Mouse (Mus musculus) layer of hippocampus, adult 8-10 months (tissue): ENCODE results near the gene Ocln. TPM values are rescaled to one million over a fixed set of nuclear protein-coding genes. Genes with fewer than 3 reads are reported as not detected.
"Not testable (repeated sequence)": the region's sequence is repeated elsewhere in the genome, so short reads cannot be mapped to it uniquely, and the experiment has no call there.

Experiments used
- DNase-seq, 2 experiments: peaks; one replicate each; pipeline ENCODE4 v3.0.0; 2022; ENCODE audit warnings: low spot score in 2 of 2
- total RNA-seq, 4 experiments: library from RNA; stranded (reverse); gene quantifications; 2 replicates each; pipeline ENCODE4 v1.2.4; 2022

Ocln gene
- total RNA-seq, 4 experiments from 2014 or later: 10.0 to 14.1 (median 11.3) TPM

DNA sequence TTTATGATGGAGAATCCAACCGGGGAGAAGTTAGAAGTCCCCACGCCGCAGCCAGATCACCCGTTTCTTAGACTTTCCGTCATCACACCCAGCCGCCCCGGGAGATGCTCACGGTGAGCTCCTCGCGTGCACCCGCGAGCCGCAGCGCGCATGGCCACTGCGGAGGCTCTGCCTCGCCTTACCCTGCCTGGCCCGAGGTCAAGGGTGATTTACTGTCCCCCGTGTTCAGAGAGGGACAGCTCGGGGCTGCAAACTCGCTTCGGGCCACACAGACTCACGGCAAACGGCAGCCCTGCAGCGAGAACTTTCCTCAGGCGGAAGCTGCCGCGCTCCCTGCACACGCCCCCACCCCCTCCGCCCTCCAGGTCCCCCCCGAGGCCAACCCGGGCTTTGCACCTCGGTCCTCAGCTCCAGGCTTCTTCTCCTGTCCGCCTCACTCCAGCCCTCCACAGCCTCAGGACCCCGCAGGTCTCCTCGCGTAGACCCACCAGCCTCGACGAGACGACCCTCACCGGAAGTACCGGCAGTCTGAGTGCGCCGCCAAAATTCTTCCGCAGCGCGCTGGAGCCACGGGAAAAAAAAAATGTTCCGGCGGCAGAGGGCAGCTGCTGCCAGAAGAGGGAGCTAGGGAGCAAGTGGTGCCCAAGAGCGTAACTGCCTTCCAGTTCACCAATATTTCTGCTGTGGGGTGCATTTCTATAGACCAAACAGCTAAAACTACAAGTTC is 60.3 kb downstream of the Ocln start, which contains the start of gene Gtf2h2:
TSS of gene Gtf2h2 (minus strand) at position 519 of the 727 bp plus-strand sequence.
- DNase-seq: peak; percentile 47 to 85

DNA sequence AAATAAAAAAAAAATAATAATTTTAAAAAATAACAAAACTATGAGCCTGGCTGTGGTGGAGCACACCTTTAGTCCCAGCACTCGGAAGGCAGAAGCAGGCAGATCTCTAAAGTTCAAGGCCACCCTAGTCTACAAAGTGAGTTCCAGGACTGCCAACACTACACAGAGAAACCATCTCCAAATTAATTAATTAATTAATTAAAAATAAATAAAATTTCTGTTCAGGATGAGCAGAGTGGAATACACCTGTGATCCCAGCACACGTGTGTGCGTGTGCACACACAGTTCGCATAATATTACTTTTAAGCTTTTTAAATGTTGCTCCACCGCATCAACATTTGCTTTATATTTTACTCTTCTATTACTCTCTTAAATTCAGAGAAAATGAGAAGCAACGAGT is 60.9 kb downstream of the Ocln start:
- DNase-seq: no peak

DNA sequence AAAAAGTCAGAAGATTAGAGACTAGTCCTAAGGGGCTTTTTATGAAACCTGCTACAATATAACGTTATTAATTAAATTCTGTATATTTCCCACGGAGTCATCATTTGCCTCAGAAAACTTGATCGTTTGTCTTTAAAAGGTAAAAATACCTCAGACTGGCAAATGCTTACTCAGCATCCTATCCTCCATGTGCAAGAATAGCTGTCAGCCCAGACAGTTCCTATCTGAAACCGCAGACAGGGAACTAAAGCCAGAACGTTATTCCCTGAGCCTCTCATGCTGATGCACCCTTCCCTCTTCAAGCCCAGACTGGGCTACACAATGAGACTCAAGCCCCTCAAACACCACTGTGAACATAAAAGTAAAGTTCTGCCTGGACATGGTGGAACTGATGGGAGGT is 62.1 kb downstream of the Ocln start:
- no peak for DNase-seq

DNA sequence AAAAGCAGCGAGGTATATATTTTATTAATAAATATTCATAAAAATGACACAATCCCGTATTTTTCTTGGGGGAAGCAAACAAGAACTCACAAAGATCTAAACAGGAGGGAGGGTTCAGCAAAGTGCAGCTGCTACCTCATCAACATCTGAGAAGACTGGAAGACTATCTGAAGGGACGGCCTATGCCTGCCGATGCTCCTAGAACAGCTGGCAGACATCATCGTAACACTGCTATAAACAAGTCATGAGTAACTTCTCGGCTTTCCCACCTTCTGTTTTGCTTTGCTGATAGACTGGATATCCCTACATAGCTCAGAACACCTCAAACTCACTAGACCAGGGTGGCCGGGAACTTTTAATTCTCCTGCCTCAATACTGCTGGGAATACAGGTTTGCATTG is 68.9 kb downstream of the Ocln start:
- DNase-seq: no peak

DNA sequence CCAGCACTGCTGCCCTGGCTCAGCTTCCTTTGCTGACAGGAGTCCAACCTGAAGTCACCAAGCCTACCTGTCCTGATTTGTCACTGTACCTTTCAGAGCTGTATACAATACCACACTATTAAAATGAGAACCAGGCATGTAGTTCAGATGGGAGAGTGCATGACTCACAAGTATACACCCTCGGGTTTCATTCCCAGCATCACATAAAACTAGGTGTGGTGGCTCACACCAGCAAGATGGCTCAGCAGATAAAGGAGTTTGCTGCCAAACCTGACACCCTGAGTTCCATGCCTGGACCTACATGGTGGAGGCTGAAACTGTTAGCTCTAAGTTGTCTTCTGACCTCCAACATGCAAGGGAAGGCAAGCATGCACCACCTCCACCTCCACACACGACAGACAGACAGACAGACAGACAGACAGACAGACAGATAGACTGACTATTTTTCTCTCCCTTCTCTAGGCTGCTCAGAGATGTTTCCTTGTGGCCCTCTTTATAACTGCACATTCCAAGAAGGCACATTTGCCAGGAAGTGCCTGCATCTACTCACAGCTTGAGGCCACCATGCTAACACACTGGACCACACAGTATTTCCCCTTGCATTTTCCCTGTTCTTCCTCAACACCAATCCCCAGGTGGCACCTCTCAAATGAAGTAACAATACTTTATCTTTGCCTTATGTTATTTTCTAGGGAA is 88.8 kb downstream of the Ocln start:
- no peak for DNase-seq

DNA sequence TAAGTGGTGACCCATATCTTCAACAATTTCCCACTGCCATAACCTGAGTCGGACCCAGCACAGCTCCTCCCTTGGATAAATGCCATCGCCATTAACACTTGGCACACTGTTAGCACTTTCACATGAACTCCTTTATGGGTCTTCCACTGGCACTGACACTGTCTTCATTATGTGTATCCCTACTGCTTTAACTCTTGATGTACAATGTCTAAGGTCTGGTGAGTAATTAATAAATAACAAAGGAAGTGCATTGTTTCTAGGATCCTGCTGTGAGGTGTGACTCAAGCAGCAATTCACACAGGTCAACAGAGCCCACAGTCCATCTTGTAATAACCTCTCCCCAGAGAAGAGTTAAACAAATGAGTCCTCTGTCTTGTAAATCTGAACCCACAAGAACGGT is 91.2 kb downstream of the Ocln start:
- no peak for DNase-seq

DNA sequence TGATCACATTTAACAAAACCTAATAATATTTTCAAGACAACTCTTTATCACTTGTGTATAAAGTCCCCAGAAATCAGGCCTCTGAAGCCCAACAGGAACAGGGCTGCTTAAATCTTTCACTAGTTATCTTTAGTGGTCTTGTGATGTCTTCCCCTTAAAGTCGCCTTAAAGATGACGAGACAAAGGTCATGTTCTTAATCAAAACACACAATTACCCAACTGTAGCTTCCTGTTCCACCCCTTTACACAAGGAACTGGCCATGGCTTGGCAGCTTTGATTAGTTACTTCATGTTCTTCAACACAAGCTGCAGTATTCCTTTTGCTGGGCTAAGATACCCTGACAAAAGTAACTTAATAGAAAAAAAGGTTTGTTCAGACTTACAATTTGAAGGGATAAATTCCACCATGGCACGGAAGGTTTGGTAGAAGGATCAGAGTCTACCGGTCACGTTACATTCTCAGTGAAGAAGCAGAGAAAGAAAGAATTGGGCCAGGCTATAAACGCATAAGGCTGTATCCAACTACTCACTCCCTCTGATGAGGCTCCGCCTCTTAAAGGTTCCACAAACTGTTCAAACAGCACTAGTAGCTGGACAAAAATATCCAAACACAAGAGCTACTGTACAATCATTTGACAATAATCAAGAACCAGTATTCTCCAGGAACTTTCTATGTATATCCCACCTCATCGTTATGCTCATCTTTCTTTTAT is 99.9 kb downstream of the Ocln start, which contains the start of gene Naip1:
TSS of gene Naip1 (minus strand) at position 455 of the 713 bp plus-strand sequence.
- DNase-seq: not testable (repeated sequence)

DNA sequence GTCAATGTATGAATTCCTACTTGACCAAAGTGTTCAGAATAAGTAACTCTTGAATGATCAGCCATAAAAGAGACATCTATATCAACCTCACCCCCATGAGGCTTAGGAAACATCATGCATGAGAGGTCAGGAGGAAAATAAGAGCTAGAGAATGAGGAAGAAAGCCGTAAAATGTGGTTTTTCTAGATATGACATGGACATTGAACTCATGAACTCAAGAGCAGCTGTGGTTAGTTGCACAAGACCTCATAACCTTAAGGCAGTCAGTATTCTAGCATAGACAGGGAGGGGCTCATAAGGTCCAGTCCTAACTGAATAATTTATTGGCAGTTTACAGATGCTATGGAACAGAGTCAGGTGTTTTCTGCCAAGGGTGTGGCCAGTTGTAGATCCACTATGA is 103.0 kb downstream of the Ocln start:
- DNase-seq: no peak

Other genes starting within 250 kb of the Ocln start
- 1 to 10 TPM in 2 of 4 experiments, under 1 TPM in 2; 0.06 to 2.3 (median 1.0) TPM for gene Naip6, start 235.0 kb downstream of the Ocln start, total RNA-seq
- gene Naip1, start 99.8 kb downstream of the Ocln start, total RNA-seq: under 1 TPM; 0.21 to 0.47 (median 0.31) TPM
- 10 to 100 TPM; 45.7 to 63.5 (median 57.5) TPM for gene Gtf2h2, start 60.1 kb downstream of the Ocln start, total RNA-seq
- gene Marveld2, start 64.3 kb upstream of the Ocln start, total RNA-seq: 1 to 10 TPM; 1.5 to 2.3 (median 1.5) TPM
- 10 to 100 TPM; 84.4 to 91.1 (median 87.4) TPM for gene Ak6, start 98.3 kb upstream of the Ocln start, total RNA-seq
- gene Rad17, start 98.3 kb upstream of the Ocln start, total RNA-seq: 10 to 100 TPM; 15.4 to 18.9 (median 15.7) TPM
- gene Taf9, start 98.9 kb upstream of the Ocln start, total RNA-seq: 10 to 100 TPM; 16.1 to 27.4 (median 22.3) TPM
- gene Ccdc125, start 117.0 kb upstream of the Ocln start, total RNA-seq: under 1 TPM in 3 of 4 experiments, not detected in 1; 0.12 to 0.38 (median 0.18) TPM
- 10 to 100 TPM; 38.7 to 47.0 (median 42.0) TPM for gene Cdk7, start 178.2 kb upstream of the Ocln start, total RNA-seq
- gene Mrps36, start 191.9 kb upstream of the Ocln start, total RNA-seq: 10 to 100 TPM; 48.1 to 57.2 (median 53.7) TPM
- under 1 TPM in 3 of 4 experiments, not detected in 1; 0.33 to 0.90 (median 0.43) TPM for gene Cenph, start 223.2 kb upstream of the Ocln start, total RNA-seq
- gene Ccnb1, start 233.9 kb upstream of the Ocln start, total RNA-seq: 1 to 10 TPM in 1 of 4 experiments, under 1 TPM in 3; 0.34 to 1.2 (median 0.40) TPM